Mouse (Mus musculus): ENCODE measurements around the gene Triobp. TPM values are rescaled to one million over a fixed set of nuclear protein-coding genes. Genes with fewer than 3 reads are reported as not detected.

Gene Triobp
- polyA plus RNA-seq, 1 experiment from 2014 or later = 27.0 TPM

DNA sequence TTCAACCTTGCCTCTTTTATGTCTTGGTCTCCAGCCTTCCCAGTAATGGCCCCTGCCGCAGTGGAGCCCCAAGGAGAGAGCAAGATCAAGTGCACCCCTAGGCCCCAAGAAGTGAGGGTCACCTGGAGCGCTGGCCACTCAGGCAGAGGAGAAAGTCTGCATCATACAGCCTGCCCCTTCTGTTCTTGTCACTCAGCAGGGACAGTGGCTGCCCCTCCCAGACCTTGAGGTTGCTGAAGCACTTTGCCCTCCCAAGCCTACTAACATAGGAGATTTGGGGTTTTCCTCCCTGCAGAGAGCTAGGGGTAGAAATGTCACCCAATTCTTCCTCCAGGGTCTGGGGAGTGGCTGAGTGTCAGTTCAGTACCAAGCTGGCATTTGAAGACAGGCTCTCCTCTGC is 104.8 kb downstream of the Triobp start:
- Histone ChIP-seq H3K79me2 (ENCODE audit: inconsistent target) (no peaks in the 10 kb centered on the region), H3K4me3 (ENCODE audit: inconsistent target) (no peak overlapping the region), H3K27ac (no peak overlapping the region), H3K36me3 (ENCODE audit: inconsistent target) (peaks cover 39% of the 10 kb centered on the region)
- WGBS (ENCODE audit: missing documents) = 91% methylated on average over 2 of the region's 2 CpGs

Other genes with a start within 250 kb of the Triobp start
- gene Elfn2, start 229.0 kb upstream of the Triobp start, polyA plus RNA-seq (2018) = not detected in 3 replicates
- 0.69 to 5.4 TPM (median 1.8 TPM) in 3 replicates for gene Mfng, start 174.2 kb upstream of the Triobp start, polyA plus RNA-seq (2018)
- gene Card10, start 144.7 kb upstream of the Triobp start, polyA plus RNA-seq (2018) = 0.21 TPM in 1 of 3 replicates, not detected in the others
- not detected in 3 replicates for gene Cdc42ep1, start 105.1 kb upstream of the Triobp start, polyA plus RNA-seq (2018)
- gene Lgals2, start 92.2 kb upstream of the Triobp start, polyA plus RNA-seq (2018) = not detected in 3 replicates
- 54.0 to 74.5 TPM (median 65.4 TPM) in 3 replicates for gene Gga1, start 70.5 kb upstream of the Triobp start, polyA plus RNA-seq (2018)
- gene Gm49510, start 48.1 kb upstream of the Triobp start, polyA plus RNA-seq (2018) = 0.25 to 0.59 TPM in 2 of 3 replicates, not detected in the other
- gene Sh3bp1, start 48.0 kb upstream of the Triobp start, polyA plus RNA-seq (2018) = 67.4 to 90.3 TPM (median 70.9 TPM) in 3 replicates
- 0.13 to 1.2 TPM (median 0.70 TPM) in 3 replicates for gene Pdxp, start 33.8 kb upstream of the Triobp start, polyA plus RNA-seq (2018)
- 1,502 to 3,219 TPM (median 3,114 TPM) in 3 replicates for gene Lgals1, start 21.0 kb upstream of the Triobp start, polyA plus RNA-seq (2018)
- gene Nol12, start 12.8 kb upstream of the Triobp start, polyA plus RNA-seq (2018) = 18.3 to 26.2 TPM (median 18.5 TPM) in 3 replicates
- gene H1f0, start 80.7 kb downstream of the Triobp start, polyA plus RNA-seq (2018) = 47.1 to 75.1 TPM (median 48.4 TPM) in 3 replicates
- not detected in 3 replicates for gene Galr3, start 94.2 kb downstream of the Triobp start, polyA plus RNA-seq (2018)
- 3.9 to 9.7 TPM (median 8.3 TPM) in 3 replicates for gene Ankrd54, start 115.2 kb downstream of the Triobp start, polyA plus RNA-seq (2018)
- gene Eif3l, start 127.5 kb downstream of the Triobp start, polyA plus RNA-seq (2018) = 92.1 to 130 TPM (median 96.7 TPM) in 3 replicates
- 6.4 to 9.0 TPM (median 7.9 TPM) in 3 replicates for gene Micall1, start 161.2 kb downstream of the Triobp start, polyA plus RNA-seq (2018)
- 27.6 to 119 TPM (median 69.4 TPM) in 3 replicates for gene Polr2f, start 193.3 kb downstream of the Triobp start, polyA plus RNA-seq (2018)
- 0.56 to 1.1 TPM (median 0.74 TPM) in 3 replicates for gene 1700088E04Rik, start 193.5 kb downstream of the Triobp start, polyA plus RNA-seq (2018)
- gene Sox10, start 217.5 kb downstream of the Triobp start, polyA plus RNA-seq (2018) = not detected in 3 replicates

Data from macrophage (primary cell).